Mouse (Mus musculus) gastrocnemius, postnatal 36 days (tissue): Measurements from ENCODE around the gene Egfl7. TPM values are rescaled to one million over a fixed set of nuclear protein-coding genes. Genes with fewer than 3 reads are reported as not detected.

Experiments
- DNase-seq, 2 experiments: peaks; one replicate each; pipeline ENCODE4 v3.0.0; 2022
- intact Hi-C: fragments of 180-260 bp; cut with DNase I; formaldehyde crosslinking; loops from one replicate; pipeline ENCODE4 v1.15.1; 2025
- total RNA-seq, 2 experiments: library from RNA; stranded (reverse); gene quantifications; 2 replicates each; pipeline ENCODE4 v1.2.3; 2021

The Egfl7 gene
- total RNA-seq, 2 experiments from 2014 or later, result 50.0 to 62.2 TPM

GRCm38 (mm10) chr2:26561351-26562016 lies 18.3 kb upstream of the Egfl7 start:
- no peak for DNase-seq
- intact Hi-C loops, result loop anchor here (1.0 to 5.0 kb wide), 4 partner anchors 111 to 259 kb away; no protein-coding TSS in a partner anchor

GRCm38 (mm10) chr2:26566221-26566620 lies 13.6 kb upstream of the Egfl7 start:
- DNase-seq, result no peak
- intact Hi-C loops, result no loop called here

GRCm38 (mm10) chr2:26570034-26570433 lies 9.8 kb upstream of the Egfl7 start:
- DNase-seq, result no peak
- intact Hi-C loops, result no loop called here

- intact Hi-C loops, result no loop called here
- no peak for DNase-seq
Observed at GRCm38 (mm10) chr2:26571400-26571799, 8.4 kb upstream of the Egfl7 start.

- intact Hi-C loops, result no loop called here
Observed at GRCm38 (mm10) chr2:26571826-26572225, 8.0 kb upstream of the Egfl7 start.

GRCm38 (mm10) chr2:26573396-26573795 lies 6.4 kb upstream of the Egfl7 start:
- DNase-seq, result no peak
- intact Hi-C loops, result no loop called here

More at GRCm38 (mm10) chr2:26571826-26572225, 8.0 kb upstream of the Egfl7 start:
- no peak for DNase-seq

- no peak for DNase-seq
- intact Hi-C loops, result no loop called here
Observed at GRCm38 (mm10) chr2:26573807-26574206, 6.0 kb upstream of the Egfl7 start.

- intact Hi-C loops, result no loop called here
- no peak for DNase-seq
Observed at GRCm38 (mm10) chr2:26574862-26575261, 5.0 kb upstream of the Egfl7 start.

- DNase-seq, result no peak
- intact Hi-C loops, result no loop called here
Observed at GRCm38 (mm10) chr2:26575378-26575777, 4.4 kb upstream of the Egfl7 start.

GRCm38 (mm10) chr2:26575865-26576264 lies 3.9 kb upstream of the Egfl7 start:
- intact Hi-C loops, result no loop called here
- peak in 1 of 2 experiments; percentile 47 for DNase-seq

- intact Hi-C loops, result no loop called here
- no peak for DNase-seq
Observed at GRCm38 (mm10) chr2:26576462-26576861, 3.4 kb upstream of the Egfl7 start.

- intact Hi-C loops, result no loop called here
- DNase-seq, result no peak
Observed at GRCm38 (mm10) chr2:26578369-26578768, 1.4 kb upstream of the Egfl7 start.

GRCm38 (mm10) chr2:26580751-26581150 lies 937 bp downstream of the Egfl7 start:
- no peak for DNase-seq
- intact Hi-C loops, result no loop called here

GRCm38 (mm10) chr2:26582203-26582602 lies 2.4 kb downstream of the Egfl7 start:
- intact Hi-C loops, result no loop called here
- DNase-seq, result no peak

- DNase-seq, result no peak
- intact Hi-C loops, result no loop called here
Observed at GRCm38 (mm10) chr2:26582741-26583140, 2.9 kb downstream of the Egfl7 start.

GRCm38 (mm10) chr2:26583640-26584039 lies 3.8 kb downstream of the Egfl7 start:
- DNase-seq, result peak; percentile 49 to 59

GRCm38 (mm10) chr2:26585713-26586112 lies 5.9 kb downstream of the Egfl7 start:
- intact Hi-C loops, result no loop called here
- DNase-seq, result no peak

More at GRCm38 (mm10) chr2:26583640-26584039, 3.8 kb downstream of the Egfl7 start:
- intact Hi-C loops, result no loop called here

- DNase-seq, result peak in 1 of 2 experiments; percentile 45
- intact Hi-C loops, result no loop called here
Observed at GRCm38 (mm10) chr2:26586294-26587043, 6.7 kb downstream of the Egfl7 start, which contains the start of gene Gm20532. Gene Gm20532 (plus strand): TSS chr2:26586639.

GRCm38 (mm10) chr2:26587044-26587405 lies 7.2 kb downstream of the Egfl7 start:
- DNase-seq, result no peak
- intact Hi-C loops, result no loop called here

- DNase-seq, result no peak
- intact Hi-C loops, result no loop called here
Observed at GRCm38 (mm10) chr2:26588573-26588972, 8.8 kb downstream of the Egfl7 start.

GRCm38 (mm10) chr2:26589284-26589683 lies 9.5 kb downstream of the Egfl7 start:
- intact Hi-C loops, result no loop called here
- DNase-seq, result no peak

GRCm38 (mm10) chr2:26590282-26590681 lies 10.5 kb downstream of the Egfl7 start:
- no peak for DNase-seq
- intact Hi-C loops, result no loop called here
